Mouse (Mus musculus) hindbrain, embryonic 11.5 days (tissue): Measurements from ENCODE around the gene Fbxw24. TPM values are rescaled to one million over a fixed set of nuclear protein-coding genes. Genes with fewer than 3 reads are reported as not detected.
A peak's percentile ranks its signal among the peaks of the same experiment; 100 is the strongest.
"Not testable (repeated sequence)": the region's sequence is repeated elsewhere in the genome, so short reads cannot be mapped to it uniquely, and the experiment has no call there.

Experiments used
- ATAC-seq: fragments of 200-750 bp; cut with Nextera tagmentation; 2 replicates; pipeline ENCODE4 v1.8.0; 2017; ENCODE audit warnings: mild to moderate bottlenecking, moderate TSS enrichment, moderate library complexity; ENCODE audit not compliant: low FRiP score
- DNase-seq: peaks from one replicate; pipeline ENCODE4 v3.0.0-alpha.2; 2015; ENCODE audit warnings: low spot score
- H3K27ac ChIP-seq: fragments of 300-500 bp; sonication (generic); 2 replicates; pipeline ENCODE4 v1.5.1; 2014; ENCODE audit warnings: mild to moderate bottlenecking, low read depth, low read length
- H3K27me3 ChIP-seq: fragments of 300-500 bp; sonication (generic); 2 replicates; pipeline ENCODE4 v1.6.1; 2014; ENCODE audit warnings: mild to moderate bottlenecking, low read length, moderate library complexity, mixed read lengths; ENCODE audit not compliant: control insufficient read depth, insufficient read depth
- H3K36me3 ChIP-seq: fragments of 300-500 bp; sonication (generic); 2 replicates; pipeline ENCODE4 v1.6.1; 2014; ENCODE audit warnings: mild to moderate bottlenecking, low read length, moderate library complexity, mixed read lengths; ENCODE audit not compliant: control insufficient read depth, insufficient read depth
- H3K4me1 ChIP-seq: fragments of 300-500 bp; sonication (generic); replicated peaks from 2 replicates; pipeline ENCODE4 v1.6.1; 2014; ENCODE audit warnings: low read length, mixed read lengths; ENCODE audit not compliant: control insufficient read depth, insufficient read depth
- H3K4me2 ChIP-seq: fragments of 300-500 bp; sonication (generic); replicated peaks from 2 replicates; pipeline ENCODE4 v1.6.1; 2014; ENCODE audit warnings: mild to moderate bottlenecking, low read depth, low read length
- H3K4me3 ChIP-seq: fragments of 300-500 bp; sonication (generic); 2 replicates; pipeline ENCODE4 v1.5.1; 2014; ENCODE audit warnings: low read depth, low read length
- H3K9ac ChIP-seq: fragments of 300-500 bp; sonication (generic); 2 replicates; pipeline ENCODE4 v1.6.1; 2014; ENCODE audit warnings: low read depth, low read length
- H3K9me3 ChIP-seq: fragments of 300-500 bp; sonication (generic); 2 replicates; pipeline ENCODE4 v1.6.1; 2016; ENCODE audit warnings: low read length; ENCODE audit not compliant: control insufficient read depth
- WGBS: fragments of 180-500 bp; shearing (Covaris S2); extraction: QIAGEN DNeasy Blood & Tissue Kit; methylation state at CpG from one replicate; pipeline ENCODE4 v1.1.7; 2014; 5-methylcytosine and 5-hydroxymethylcytosine counted together
- polyA plus RNA-seq: library from polyadenylated mRNA; unstranded; fragments of >200 nt; fragmentation: Nextera tagmentation; extraction: Ambion mirVana; gene quantifications from 2 replicates; pipeline ENCODE4 v1.2.1, GENCODE M21; 2014

Gene Fbxw24
- polyA plus RNA-seq, result not detected in 2 replicates

DNA sequence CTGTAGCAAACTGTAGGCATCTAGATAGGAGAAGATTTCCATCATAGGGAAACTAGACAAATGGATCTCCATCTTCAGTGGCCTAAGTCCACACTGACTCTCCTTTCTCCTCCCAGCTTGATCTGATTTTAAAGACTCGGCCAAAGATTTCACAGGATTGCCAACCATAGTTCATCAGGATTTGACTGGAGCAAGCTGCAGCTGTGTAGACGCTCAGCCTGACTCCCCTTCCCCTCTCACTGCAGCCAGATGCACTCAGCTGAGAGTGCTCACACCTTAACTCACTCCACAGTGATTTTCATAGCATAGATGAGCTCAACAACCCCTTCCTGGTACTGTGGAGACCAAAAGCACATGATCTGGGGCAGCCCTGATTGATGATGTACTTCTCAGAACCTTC, at the start of gene Fbxw24:
Fbxw24 (minus strand) TSS at position 101 of the 400 bp plus-strand sequence.
- H3K36me3 ChIP-seq, H3K27ac ChIP-seq, H3K4me1 ChIP-seq, H3K9me3 ChIP-seq, DNase-seq, H3K9ac ChIP-seq, H3K4me3 ChIP-seq, H3K4me2 ChIP-seq, H3K27me3 ChIP-seq, ATAC-seq: not testable (repeated sequence)
- WGBS, result 84% methylated on average over 2 of the region's 2 CpGs

GRCm38 (mm10) chr9:109664552-109664951, 38.7 kb upstream of the Fbxw24 start, which contains the start of gene Fbxw25:
Gene Fbxw25, minus strand, starts transcription at chr9:109664652.
- not testable (repeated sequence) for H3K9ac ChIP-seq, H3K4me2 ChIP-seq, DNase-seq, ATAC-seq, H3K27me3 ChIP-seq, H3K4me3 ChIP-seq, H3K36me3 ChIP-seq, H3K27ac ChIP-seq, H3K9me3 ChIP-seq, H3K4me1 ChIP-seq
- 72% methylated on average over 2 of the region's 2 CpGs for WGBS

GRCm38 (mm10) chr9:109606837-109607236, 19.0 kb downstream of the Fbxw24 start:
- not testable (repeated sequence) for H3K36me3 ChIP-seq, ATAC-seq, H3K4me2 ChIP-seq, H3K4me1 ChIP-seq, H3K9me3 ChIP-seq, H3K27ac ChIP-seq, H3K9ac ChIP-seq, H3K27me3 ChIP-seq, H3K4me3 ChIP-seq
- DNase-seq, result peak; percentile 47
- WGBS, result 39% methylated on average over 5 of the region's 5 CpGs

DNA sequence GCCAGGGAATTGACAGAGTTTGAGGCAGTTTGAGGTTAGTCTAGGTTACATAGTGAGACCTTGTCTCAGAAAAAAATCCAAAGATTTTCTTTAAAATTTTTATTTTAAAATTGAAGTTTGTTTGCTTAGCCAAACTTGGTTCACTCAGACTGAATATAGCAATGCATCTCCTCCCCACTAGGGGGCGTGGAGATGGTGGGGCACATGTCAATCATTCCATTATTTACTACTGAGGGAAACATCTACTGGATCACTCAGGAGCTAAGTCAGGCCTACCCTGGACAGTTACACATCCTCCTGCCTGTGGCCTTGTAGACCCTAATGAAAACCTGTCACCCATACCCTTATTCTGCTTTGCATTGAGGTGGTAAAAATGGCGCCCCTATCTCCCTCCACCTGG, 23.7 kb downstream of the Fbxw24 start:
- not testable (repeated sequence) for H3K27ac ChIP-seq, H3K4me2 ChIP-seq, H3K4me1 ChIP-seq, DNase-seq, ATAC-seq, H3K4me3 ChIP-seq, H3K9me3 ChIP-seq, H3K27me3 ChIP-seq, H3K9ac ChIP-seq, H3K36me3 ChIP-seq
- WGBS, result 49% methylated on average over 2 of the region's 2 CpGs

DNA sequence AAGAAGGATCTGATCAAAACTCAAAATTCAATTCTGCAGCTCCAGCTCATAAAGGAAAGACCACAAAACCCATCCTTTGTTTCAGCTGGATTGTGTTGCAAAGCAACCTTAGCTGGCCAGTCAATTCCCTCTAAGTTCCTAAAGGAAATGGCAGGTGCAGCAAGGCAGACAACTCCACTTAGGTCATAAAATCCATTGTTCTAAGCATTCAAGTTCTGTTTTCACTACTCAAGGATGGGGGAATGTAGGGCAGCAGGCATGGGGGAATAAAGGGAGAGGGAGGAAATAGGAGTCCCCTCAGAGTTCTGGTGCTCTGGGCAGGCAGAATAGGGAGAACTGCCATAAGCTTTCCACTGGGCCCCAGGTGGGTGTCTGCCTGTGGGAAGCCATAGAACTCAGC, 28.6 kb downstream of the Fbxw24 start:
- no peak overlapping the region for H3K4me2 ChIP-seq
- H3K4me1 ChIP-seq, result no peaks in the 10 kb centered on the region
- H3K27me3 ChIP-seq, result no peaks in the 10 kb centered on the region
- no peak overlapping the region for H3K9ac ChIP-seq
- H3K9me3 ChIP-seq, result no peaks in the 10 kb centered on the region
- DNase-seq, result no peak
- H3K4me3 ChIP-seq, result no peak overlapping the region
- no peaks in the 10 kb centered on the region for H3K36me3 ChIP-seq
- H3K27ac ChIP-seq, result no peak overlapping the region
- no peak for ATAC-seq

DNA sequence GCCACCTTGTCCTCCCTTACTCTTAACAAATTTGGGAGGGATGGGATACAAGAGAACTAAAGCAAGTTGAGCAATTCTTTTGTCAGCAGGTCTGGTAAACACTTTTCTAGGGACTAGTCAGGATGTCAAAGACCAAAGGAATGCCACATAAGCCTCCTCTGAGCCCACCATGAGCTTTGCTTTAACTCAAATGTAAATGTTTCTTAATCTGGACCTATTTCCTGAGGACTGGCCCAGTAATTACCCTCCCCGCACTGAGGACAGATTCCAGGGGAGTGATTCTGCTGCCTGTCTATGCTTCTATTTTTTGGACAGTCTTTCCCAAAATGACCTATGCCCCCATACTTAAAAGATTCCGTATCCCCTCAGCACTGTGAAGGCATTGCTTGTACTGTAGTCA, 31.0 kb downstream of the Fbxw24 start:
- no peak overlapping the region for H3K4me2 ChIP-seq
- no peak overlapping the region for H3K27ac ChIP-seq
- no peak for ATAC-seq
- no peaks in the 10 kb centered on the region for H3K36me3 ChIP-seq
- H3K27me3 ChIP-seq, result no peaks in the 10 kb centered on the region
- WGBS, result 87% methylated on average over 2 of the region's 2 CpGs
- no peaks in the 10 kb centered on the region for H3K4me1 ChIP-seq
- no peaks in the 10 kb centered on the region for H3K9me3 ChIP-seq
- no peak for DNase-seq
- no peak overlapping the region for H3K4me3 ChIP-seq
- no peak overlapping the region for H3K9ac ChIP-seq

GRCm38 (mm10) chr9:109568162-109568561, 57.7 kb downstream of the Fbxw24 start, which contains the start of gene Fbxw15:
Gene Fbxw15, minus strand, starts transcription at chr9:109568262.
- not testable (repeated sequence) for H3K36me3 ChIP-seq, H3K27ac ChIP-seq, H3K9ac ChIP-seq, DNase-seq, H3K4me2 ChIP-seq, H3K27me3 ChIP-seq, H3K4me1 ChIP-seq, H3K4me3 ChIP-seq, ATAC-seq, H3K9me3 ChIP-seq
- WGBS, result 90% methylated on average over 4 of the region's 4 CpGs

DNA sequence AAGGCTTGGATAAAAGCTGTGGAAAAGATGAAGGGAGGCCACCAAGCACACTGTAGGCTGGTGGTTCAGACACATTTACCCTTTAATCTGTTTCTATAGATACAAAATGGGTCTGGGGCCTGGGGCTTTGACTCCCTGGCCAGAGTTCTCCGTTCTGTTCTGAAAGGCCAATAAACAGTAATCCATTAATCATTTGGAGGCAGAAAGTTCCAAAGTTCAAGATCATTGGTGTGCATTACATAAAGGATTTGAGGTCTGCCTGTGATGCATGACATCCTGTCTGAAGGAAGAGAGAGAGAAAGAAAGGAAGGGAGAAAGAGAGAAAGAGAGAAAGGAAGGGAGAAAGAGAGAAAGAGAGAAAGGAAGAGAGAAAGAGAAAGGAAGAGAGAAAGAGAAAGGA, 60.3 kb downstream of the Fbxw24 start:
- DNase-seq (no peak), ATAC-seq (no peak)
- H3K4me2 ChIP-seq, result no peak overlapping the region
- H3K9me3 ChIP-seq, result no peaks in the 10 kb centered on the region
- H3K27me3 ChIP-seq, result no peaks in the 10 kb centered on the region
- 77% methylated on average over 1 of the region's 1 CpGs for WGBS
- no peak overlapping the region for H3K27ac ChIP-seq
- H3K4me1 ChIP-seq, result no peaks in the 10 kb centered on the region
- no peak overlapping the region for H3K9ac ChIP-seq
- no peak overlapping the region for H3K4me3 ChIP-seq
- no peaks in the 10 kb centered on the region for H3K36me3 ChIP-seq

- not testable (repeated sequence) for H3K4me2 ChIP-seq, H3K27ac ChIP-seq, H3K36me3 ChIP-seq, ATAC-seq, H3K4me3 ChIP-seq, H3K27me3 ChIP-seq, H3K4me1 ChIP-seq, DNase-seq, H3K9ac ChIP-seq, H3K9me3 ChIP-seq
Observed at GRCm38 (mm10) chr9:109562106-109562505, 63.8 kb downstream of the Fbxw24 start.
